Mouse (Mus musculus) limb, embryonic 10.5 days (tissue): ENCODE results near the gene 4930438A08Rik. TPM values are rescaled to one million over a fixed set of nuclear protein-coding genes. Genes with fewer than 3 reads are reported as not detected.
A peak's percentile ranks its signal among the peaks of the same experiment; 100 is the strongest.

Source experiments
- DNase-seq: peaks from one replicate; pipeline ENCODE4 v3.0.0-alpha.2; 2017; ENCODE audit warnings: low spot score
- H3K27ac ChIP-seq: fragments of 300-500 bp; sonication (generic); 2 replicates; pipeline ENCODE4 v1.5.1; 2016; ENCODE audit warnings: mild to moderate bottlenecking
- H3K27me3 ChIP-seq: fragments of 300-500 bp; sonication (generic); 2 replicates; pipeline ENCODE4 v1.6.1; 2016; ENCODE audit warnings: low read depth, mild to moderate bottlenecking; ENCODE audit not compliant: poor library complexity, severe bottlenecking
- H3K36me3 ChIP-seq: fragments of 300-500 bp; sonication (generic); 2 replicates; pipeline ENCODE4 v1.6.1; 2016; ENCODE audit warnings: mild to moderate bottlenecking, moderate library complexity
- H3K4me1 ChIP-seq: fragments of 300-500 bp; sonication (generic); 2 replicates; pipeline ENCODE4 v1.6.1; 2016
- H3K4me3 ChIP-seq: fragments of 300-500 bp; sonication (generic); 2 replicates; pipeline ENCODE4 v1.5.1; 2016; ENCODE audit warnings: mild to moderate bottlenecking, moderate library complexity
- H3K9me3 ChIP-seq: fragments of 300-500 bp; sonication (generic); replicated peaks from 2 replicates; pipeline ENCODE4 v1.6.1; 2016; ENCODE audit warnings: mild to moderate bottlenecking
- WGBS: fragments of 180-500 bp; shearing (Covaris S2); methylation state at CpG from one replicate; pipeline ENCODE4 v1.1.7; 2016; 5-methylcytosine and 5-hydroxymethylcytosine counted together
- polyA plus RNA-seq: library from polyadenylated mRNA; unstranded; fragments of >200 nt; fragmentation: Nextera tagmentation; extraction: Ambion mirVana; gene quantifications from 2 replicates; pipeline ENCODE4 v1.2.1, GENCODE M21; 2016

4930438A08Rik gene
- polyA plus RNA-seq, 1 experiment from 2014 or later: not detected

- 83% methylated on average over 17 of the region's 17 CpGs for WGBS
- Histone ChIP-seq H3K4me3 (no peak overlapping the region), H3K27me3 (no peaks in the 10 kb centered on the region), H3K4me1 (peaks cover 4% of the 10 kb centered on the region; the same call in 1 of the 2 replicates), H3K27ac (no peak overlapping the region), H3K9me3 (no peaks in the 10 kb centered on the region), H3K36me3 (peaks cover 67% of the 10 kb centered on the region)
- no peak for DNase-seq
Measured at GRCm38 (mm10) chr11:58316344-58316743, 41.7 kb downstream of the 4930438A08Rik start.

GRCm38 (mm10) chr11:58316768-58317390, 42.3 kb downstream of the 4930438A08Rik start:
- Histone ChIP-seq H3K9me3 (no peaks in the 10 kb centered on the region), H3K4me1 (peaks cover 6% of the 10 kb centered on the region), H3K27ac (no peak overlapping the region), H3K36me3 (peaks cover 62% of the 10 kb centered on the region), H3K27me3 (no peaks in the 10 kb centered on the region), H3K4me3 (no peak overlapping the region)
- no peak for DNase-seq
- WGBS: 62% methylated on average over 28 of the region's 28 CpGs

GRCm38 (mm10) chr11:58322824-58323569, 48.4 kb downstream of the 4930438A08Rik start:
- under 1% methylated on average over 63 of the region's 63 CpGs for WGBS
- Histone ChIP-seq H3K27me3 (no peaks in the 10 kb centered on the region), H3K27ac (peak overlapping the region; percentile 91), H3K36me3 (peaks cover 31% of the 10 kb centered on the region), H3K4me3 (peak overlapping the region; percentile 71), H3K9me3 (no peaks in the 10 kb centered on the region), H3K4me1 (peaks cover 15% of the 10 kb centered on the region)
- DNase-seq: peak; percentile 97

- Histone ChIP-seq H3K27ac (peak overlapping the region; percentile 91), H3K4me1 (peaks cover 15% of the 10 kb centered on the region), H3K27me3 (no peaks in the 10 kb centered on the region), H3K9me3 (no peaks in the 10 kb centered on the region), H3K36me3 (peaks cover 30% of the 10 kb centered on the region), H3K4me3 (peak overlapping the region; percentile 71)
- WGBS: 9% methylated on average over 24 of the region's 24 CpGs
- DNase-seq: no peak
Measured at GRCm38 (mm10) chr11:58323570-58324340, 49.2 kb downstream of the 4930438A08Rik start.

DNA sequence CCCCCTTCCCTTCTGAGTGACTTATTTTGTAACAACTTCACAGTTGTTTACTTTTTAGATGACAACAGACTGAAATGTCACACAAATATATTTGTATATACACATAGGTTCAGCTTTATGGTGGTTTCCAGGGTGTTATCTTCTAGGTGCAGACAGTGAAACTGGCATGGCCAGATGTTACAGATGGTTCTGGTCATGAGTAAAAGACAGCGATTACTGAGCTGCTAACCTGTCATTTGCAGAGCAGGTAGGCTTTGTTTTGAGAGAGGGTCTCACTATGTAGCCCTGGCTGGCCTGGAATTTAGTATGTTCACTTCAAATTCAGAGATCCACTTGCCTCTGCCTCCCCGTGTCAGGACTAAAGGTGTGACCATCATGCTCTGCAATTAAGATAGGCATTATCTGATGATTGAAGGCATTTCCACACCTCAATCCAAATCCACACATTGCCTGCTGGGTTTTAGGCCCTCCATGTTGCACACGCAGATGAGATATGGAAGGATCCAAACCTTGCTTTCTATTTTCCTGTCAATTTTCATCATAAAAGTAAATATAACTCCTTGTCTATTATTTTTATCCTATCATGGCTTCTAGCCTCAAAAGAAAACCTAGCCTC, 50.1 kb downstream of the 4930438A08Rik start:
- Histone ChIP-seq H3K9me3 (no peaks in the 10 kb centered on the region), H3K36me3 (peaks cover 24% of the 10 kb centered on the region), H3K27me3 (no peaks in the 10 kb centered on the region), H3K27ac (no peak overlapping the region), H3K4me3 (no peak overlapping the region), H3K4me1 (peaks cover 23% of the 10 kb centered on the region)
- no peak for DNase-seq
- WGBS: 78% methylated on average over 3 of the region's 3 CpGs

DNA sequence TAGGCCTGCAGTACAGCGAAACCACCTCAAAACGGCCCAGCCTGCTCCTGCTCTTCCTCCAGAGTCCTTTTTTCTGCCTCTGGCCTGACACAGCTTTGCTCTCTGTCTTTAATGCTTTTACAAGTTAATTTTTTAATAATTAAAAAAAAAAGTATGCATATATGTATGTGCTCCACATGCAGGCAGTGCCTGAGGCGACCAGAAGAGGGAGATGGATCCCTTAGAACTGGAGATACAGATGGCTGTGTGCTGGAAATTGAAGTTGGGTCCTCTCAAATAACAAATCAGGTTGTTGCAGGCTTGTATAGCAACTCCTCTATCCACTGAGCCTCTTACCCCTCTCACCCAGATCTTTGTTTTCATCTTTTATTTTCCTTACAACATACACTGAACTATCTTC, 52.2 kb downstream of the 4930438A08Rik start:
- no peaks in the 10 kb centered on the region for H3K27me3 ChIP-seq
- H3K4me3 ChIP-seq: no peak overlapping the region
- peaks cover 24% of the 10 kb centered on the region for H3K36me3 ChIP-seq
- WGBS: 90% methylated on average over 3 of the region's 3 CpGs
- no peaks in the 10 kb centered on the region for H3K9me3 ChIP-seq
- no peak for DNase-seq
- no peak overlapping the region for H3K27ac ChIP-seq
- H3K4me1 ChIP-seq: peaks cover 30% of the 10 kb centered on the region

- Histone ChIP-seq H3K9me3 (no peaks in the 10 kb centered on the region), H3K27ac (peak overlapping the region; percentile 93), H3K36me3 (peaks cover 49% of the 10 kb centered on the region), H3K4me1 (peaks cover 16% of the 10 kb centered on the region), H3K4me3 (peak overlapping the region; percentile 93), H3K27me3 (no peaks in the 10 kb centered on the region)
- 0% methylated on average over 21 of the region's 21 CpGs for WGBS
- no peak for DNase-seq
Measured at GRCm38 (mm10) chr11:58329906-58330275, 55.3 kb downstream of the 4930438A08Rik start.

- DNase-seq: peak; percentile 89
- peaks cover 52% of the 10 kb centered on the region for H3K36me3 ChIP-seq
Measured at GRCm38 (mm10) chr11:58330276-58331148, 55.9 kb downstream of the 4930438A08Rik start, which contains the start of the genes Zfp672 and Sh3bp5l. Zfp672 (minus strand) TSS chr11:58330339. Sh3bp5l (plus strand) TSS chr11:58330724.

DNA sequence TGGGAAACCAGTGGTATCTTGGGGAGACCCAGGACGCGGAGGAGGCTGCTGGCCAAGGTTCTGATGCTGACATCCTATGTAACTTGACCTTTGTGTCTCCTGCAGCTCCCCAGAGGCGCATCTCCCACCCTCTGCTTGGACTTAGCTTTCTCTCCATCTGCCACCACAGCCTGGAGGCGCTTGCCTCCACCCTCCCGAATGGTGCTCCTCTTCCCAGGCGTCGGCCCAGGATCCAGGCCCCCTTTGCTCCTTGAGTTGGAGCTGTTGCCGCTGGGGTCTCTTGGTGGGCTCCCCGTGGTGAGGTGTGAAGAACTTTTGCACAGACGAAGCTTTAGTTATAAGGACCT, 56.5 kb downstream of the 4930438A08Rik start:
- no peaks in the 10 kb centered on the region for H3K9me3 ChIP-seq
- no peaks in the 10 kb centered on the region for H3K27me3 ChIP-seq
- peaks cover 16% of the 10 kb centered on the region for H3K4me1 ChIP-seq
- H3K27ac ChIP-seq: peak overlapping the region; percentile 93
- 15% methylated on average over 10 of the region's 10 CpGs for WGBS
- H3K36me3 ChIP-seq: peaks cover 55% of the 10 kb centered on the region
- no peak for DNase-seq
- H3K4me3 ChIP-seq: peak overlapping the region; percentile 93

More at GRCm38 (mm10) chr11:58330276-58331148, 55.9 kb downstream of the 4930438A08Rik start, which contains the start of the genes Zfp672 and Sh3bp5l:
- Histone ChIP-seq H3K4me1 (peaks cover 16% of the 10 kb centered on the region), H3K9me3 (no peaks in the 10 kb centered on the region), H3K27me3 (no peaks in the 10 kb centered on the region), H3K27ac (peak within 1 kb of the TSS; percentile 93), H3K4me3 (peak within 1 kb of the TSS; percentile 93)
- under 1% methylated on average over 52 of the region's 52 CpGs for WGBS

GRCm38 (mm10) chr11:58331546-58331945, 56.9 kb downstream of the 4930438A08Rik start:
- no peaks in the 10 kb centered on the region for H3K27me3 ChIP-seq
- no peak overlapping the region; the same call in 1 of the 2 replicates for H3K27ac ChIP-seq
- peak overlapping the region; percentile 93 for H3K4me3 ChIP-seq
- no peak for DNase-seq
- peaks cover 55% of the 10 kb centered on the region for H3K36me3 ChIP-seq
- WGBS: 89% methylated on average over 6 of the region's 6 CpGs
- H3K4me1 ChIP-seq: peaks cover 16% of the 10 kb centered on the region
- no peaks in the 10 kb centered on the region for H3K9me3 ChIP-seq

DNA sequence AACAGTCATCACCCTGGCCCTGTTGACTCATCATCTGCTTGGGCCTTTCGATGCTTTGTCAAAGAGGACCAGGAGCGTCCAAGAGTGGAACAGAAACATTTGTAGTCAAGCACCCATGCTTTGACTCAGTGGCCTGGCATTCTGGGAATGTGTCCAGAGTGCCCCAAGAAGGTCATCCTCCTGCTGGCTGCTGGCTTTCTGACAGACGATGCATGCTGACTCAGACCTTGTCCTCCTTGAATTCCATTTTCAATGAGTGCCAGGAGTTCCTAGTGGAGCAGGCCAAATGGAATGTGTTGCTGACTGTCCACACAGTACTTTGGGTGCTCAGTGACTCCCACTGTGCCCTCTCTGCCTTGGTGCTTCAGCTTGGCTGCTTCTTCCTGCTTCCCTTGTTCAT, 60.1 kb downstream of the 4930438A08Rik start:
- H3K9me3 ChIP-seq: no peaks in the 10 kb centered on the region
- 92% methylated on average over 3 of the region's 3 CpGs for WGBS
- no peaks in the 10 kb centered on the region for H3K27me3 ChIP-seq
- peaks cover 64% of the 10 kb centered on the region for H3K36me3 ChIP-seq
- DNase-seq: no peak
- H3K4me1 ChIP-seq: peaks cover 9% of the 10 kb centered on the region
- no peak overlapping the region for H3K27ac ChIP-seq
- no peak overlapping the region for H3K4me3 ChIP-seq
